Mouse (Mus musculus): ENCODE measurements around the gene Apbb2. TPM values are rescaled to one million over a fixed set of nuclear protein-coding genes. Genes with fewer than 3 reads are reported as not detected.

The Apbb2 gene
- 37.9 and 38.5 TPM in 2 replicates for polyA plus RNA-seq (2014; fragmentation: Nextera tagmentation; extraction: Ambion mirVana)

DNA sequence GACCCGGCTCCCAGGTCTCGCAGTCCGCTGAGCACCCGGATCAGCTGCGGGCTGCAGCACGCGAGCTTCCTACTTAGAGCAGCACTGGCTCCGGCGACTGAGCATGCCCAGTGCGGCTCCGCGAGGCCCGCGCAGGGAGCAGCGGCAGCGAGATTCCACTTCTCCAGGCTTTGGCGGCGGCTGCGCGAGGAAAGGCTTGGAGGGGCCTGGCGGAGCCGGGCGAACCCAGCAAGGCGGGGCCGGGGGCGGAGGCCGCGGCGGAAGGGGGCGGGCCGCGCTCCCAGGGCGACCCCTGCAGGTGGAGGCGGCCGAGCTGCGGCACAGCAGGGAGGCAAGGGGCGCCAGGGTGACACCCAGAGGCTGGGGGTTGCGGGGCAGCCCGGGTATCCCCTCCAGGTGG is at the start of gene Apbb2:
TSS of gene Apbb2 (minus strand) at position 188 of the 400 bp plus-strand sequence.
- peak within 1 kb of the TSS; percentile 76 for H3K4me3 ChIP-seq (ENCODE audit: low read depth, low read length)
- under 1% methylated on average over 36 of the region's 39 CpGs for WGBS
- H3K4me1 ChIP-seq (ENCODE audit: control insufficient read depth, insufficient read depth, low read length) = peaks cover 23% of the 10 kb centered on the region
- H3K4me2 ChIP-seq (ENCODE audit: low read depth, severe bottlenecking) = peak within 1 kb of the TSS; percentile 74
- H3K9me3 ChIP-seq (ENCODE audit: control insufficient read depth, low read length) = no peaks in the 10 kb centered on the region
- H3K36me3 ChIP-seq (ENCODE audit: control insufficient read depth, insufficient read depth, low read length) = no peaks in the 10 kb centered on the region
- H3K27ac ChIP-seq (replicated peaks; ENCODE audit: low read depth, low read length) = peak within 1 kb of the TSS; percentile 97
- DNase-seq (ENCODE audit: low spot score) (peak; percentile 96), ATAC-seq (ENCODE audit: insufficient number of reproducible peaks, low FRiP score, low TSS enrichment, low read depth) (peak; percentile 95)
- peak within 1 kb of the TSS; percentile 92 for H3K9ac ChIP-seq (ENCODE audit: low read length)
- H3K27me3 ChIP-seq (ENCODE audit: control insufficient read depth, insufficient read depth, low read length) = no peaks in the 10 kb centered on the region

DNA sequence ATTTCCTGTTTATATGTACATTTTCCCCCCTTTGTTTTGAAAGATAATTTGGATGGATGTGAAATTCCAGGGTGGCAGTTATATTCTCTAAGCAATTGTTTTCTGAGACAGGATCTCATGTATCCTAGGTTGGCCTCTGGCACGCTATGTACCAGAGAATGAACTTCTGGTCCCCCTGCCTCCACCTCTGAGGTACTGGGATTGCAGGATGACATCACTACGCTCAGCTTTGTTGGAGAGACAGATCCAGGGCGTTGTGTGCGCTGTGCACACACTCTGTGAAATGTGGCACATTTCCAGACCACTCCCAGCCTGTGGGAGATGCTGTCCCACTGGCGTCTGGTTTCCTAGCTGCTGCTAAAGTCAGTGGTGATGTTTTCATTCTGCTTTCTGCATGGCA is 35.6 kb upstream of the Apbb2 start:
- Histone ChIP-seq H3K9me3 (ENCODE audit: control insufficient read depth, low read length) (no peaks in the 10 kb centered on the region), H3K4me3 (ENCODE audit: low read depth, low read length) (no peak overlapping the region), H3K36me3 (ENCODE audit: control insufficient read depth, insufficient read depth, low read length) (no peaks in the 10 kb centered on the region), H3K4me2 (ENCODE audit: low read depth, severe bottlenecking) (no peak overlapping the region), H3K27ac (replicated peaks; ENCODE audit: low read depth, low read length) (no peak overlapping the region), H3K4me1 (ENCODE audit: control insufficient read depth, insufficient read depth, low read length) (0 out of 2 replicates have a peak, but pooled peaks cover 4% of the 10 kb centered on the region), H3K27me3 (ENCODE audit: control insufficient read depth, insufficient read depth, low read length) (no peaks in the 10 kb centered on the region), H3K9ac (ENCODE audit: low read length) (no peak overlapping the region)
- ATAC-seq (ENCODE audit: insufficient number of reproducible peaks, low FRiP score, low TSS enrichment, low read depth) (no peak), DNase-seq (ENCODE audit: low spot score) (no peak)
- 79% methylated on average over 5 of the region's 5 CpGs for WGBS

DNA sequence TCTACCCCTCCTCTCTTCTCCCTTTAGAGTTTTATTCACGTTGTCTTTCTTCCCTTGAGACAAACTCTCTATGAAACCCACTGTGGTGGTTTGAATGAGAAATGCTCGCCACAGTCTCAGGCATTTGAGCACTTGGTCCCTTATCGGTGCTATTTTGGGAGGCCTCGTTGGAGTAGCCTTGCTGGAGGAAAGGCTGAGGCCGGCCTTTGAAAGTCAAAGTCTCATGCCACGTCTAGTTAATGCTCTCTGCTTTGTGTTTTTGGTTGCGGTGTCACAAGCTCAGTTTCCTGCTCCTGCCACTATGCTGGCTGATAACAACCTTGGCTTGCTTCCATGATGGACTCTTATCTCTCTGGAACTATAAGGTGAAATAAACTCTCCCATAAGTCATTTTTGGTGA is 28.9 kb upstream of the Apbb2 start:
- Histone ChIP-seq H3K27me3 (ENCODE audit: control insufficient read depth, insufficient read depth, low read length) (no peaks in the 10 kb centered on the region), H3K4me3 (ENCODE audit: low read depth, low read length) (no peak overlapping the region), H3K9ac (ENCODE audit: low read length) (no peak overlapping the region), H3K27ac (replicated peaks; ENCODE audit: low read depth, low read length) (no peak overlapping the region), H3K9me3 (ENCODE audit: control insufficient read depth, low read length) (no peaks in the 10 kb centered on the region), H3K4me2 (ENCODE audit: low read depth, severe bottlenecking) (no peak overlapping the region), H3K4me1 (ENCODE audit: control insufficient read depth, insufficient read depth, low read length) (0 out of 2 replicates have a peak, but pooled peaks cover 4% of the 10 kb centered on the region), H3K36me3 (ENCODE audit: control insufficient read depth, insufficient read depth, low read length) (no peaks in the 10 kb centered on the region)
- no peak for DNase-seq (ENCODE audit: low spot score)
- 80% methylated on average over 7 of the region's 7 CpGs for WGBS
- ATAC-seq (ENCODE audit: insufficient number of reproducible peaks, low FRiP score, low TSS enrichment, low read depth) = no peak

DNA sequence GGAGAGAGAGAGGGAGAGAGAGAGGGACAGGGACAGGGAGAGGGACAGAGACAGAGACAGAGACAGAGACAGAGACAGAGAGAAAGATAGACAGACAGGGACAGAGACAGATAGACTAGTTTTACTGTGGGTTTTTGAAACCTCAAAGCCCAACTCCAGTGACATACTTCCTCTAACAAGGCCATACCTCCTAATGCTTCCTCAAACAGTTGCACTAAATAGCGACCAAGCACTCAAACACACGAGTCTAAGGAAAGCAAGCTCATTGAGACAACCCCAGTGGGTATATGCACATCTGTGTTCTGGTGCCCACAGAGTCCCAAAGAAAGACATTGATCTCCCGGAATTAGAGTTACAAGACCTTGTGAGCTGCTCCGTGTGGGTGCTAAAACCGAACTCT is 24.7 kb upstream of the Apbb2 start:
- Histone ChIP-seq H3K27me3 (ENCODE audit: control insufficient read depth, insufficient read depth, low read length) (no peaks in the 10 kb centered on the region), H3K4me3 (ENCODE audit: low read depth, low read length) (no peak overlapping the region), H3K4me2 (ENCODE audit: low read depth, severe bottlenecking) (no peak overlapping the region), H3K4me1 (ENCODE audit: control insufficient read depth, insufficient read depth, low read length) (no peaks in the 10 kb centered on the region), H3K9ac (ENCODE audit: low read length) (no peak overlapping the region), H3K36me3 (ENCODE audit: control insufficient read depth, insufficient read depth, low read length) (no peaks in the 10 kb centered on the region), H3K9me3 (ENCODE audit: control insufficient read depth, low read length) (no peaks in the 10 kb centered on the region), H3K27ac (replicated peaks; ENCODE audit: low read depth, low read length) (no peak overlapping the region)
- no peak for DNase-seq (ENCODE audit: low spot score)
- ATAC-seq (ENCODE audit: insufficient number of reproducible peaks, low FRiP score, low TSS enrichment, low read depth) = no peak
- WGBS = 83% methylated on average over 5 of the region's 5 CpGs

DNA sequence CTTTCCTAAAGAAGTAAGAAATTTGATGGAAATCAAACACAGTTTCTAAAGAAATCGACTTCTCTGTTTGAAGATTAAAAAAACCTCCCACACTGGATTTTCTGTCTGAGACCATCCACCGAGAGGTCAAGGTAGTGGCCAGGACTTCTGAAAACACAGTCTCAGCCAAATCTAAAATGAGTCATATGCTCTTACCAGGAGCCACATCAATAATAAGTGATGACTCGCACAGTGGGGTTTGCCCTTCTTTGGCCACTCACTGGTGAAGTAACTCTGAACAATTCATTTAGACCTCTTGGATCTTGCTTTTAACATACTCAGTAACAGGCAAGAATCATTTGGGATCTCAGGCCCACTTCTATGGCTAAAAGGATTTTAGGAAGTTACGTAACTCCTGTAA is 23.6 kb upstream of the Apbb2 start:
- DNase-seq (ENCODE audit: low spot score) = no peak
- no peaks in the 10 kb centered on the region for H3K36me3 ChIP-seq (ENCODE audit: control insufficient read depth, insufficient read depth, low read length)
- no peak overlapping the region for H3K27ac ChIP-seq (replicated peaks; ENCODE audit: low read depth, low read length)
- H3K4me3 ChIP-seq (ENCODE audit: low read depth, low read length) = no peak overlapping the region
- no peak for ATAC-seq (ENCODE audit: insufficient number of reproducible peaks, low FRiP score, low TSS enrichment, low read depth)
- no peaks in the 10 kb centered on the region for H3K4me1 ChIP-seq (ENCODE audit: control insufficient read depth, insufficient read depth, low read length)
- no peak overlapping the region for H3K4me2 ChIP-seq (ENCODE audit: low read depth, severe bottlenecking)
- no peak overlapping the region for H3K9ac ChIP-seq (ENCODE audit: low read length)
- 92% methylated on average over 4 of the region's 4 CpGs for WGBS
- H3K27me3 ChIP-seq (ENCODE audit: control insufficient read depth, insufficient read depth, low read length) = no peaks in the 10 kb centered on the region
- H3K9me3 ChIP-seq (ENCODE audit: control insufficient read depth, low read length) = no peaks in the 10 kb centered on the region

DNA sequence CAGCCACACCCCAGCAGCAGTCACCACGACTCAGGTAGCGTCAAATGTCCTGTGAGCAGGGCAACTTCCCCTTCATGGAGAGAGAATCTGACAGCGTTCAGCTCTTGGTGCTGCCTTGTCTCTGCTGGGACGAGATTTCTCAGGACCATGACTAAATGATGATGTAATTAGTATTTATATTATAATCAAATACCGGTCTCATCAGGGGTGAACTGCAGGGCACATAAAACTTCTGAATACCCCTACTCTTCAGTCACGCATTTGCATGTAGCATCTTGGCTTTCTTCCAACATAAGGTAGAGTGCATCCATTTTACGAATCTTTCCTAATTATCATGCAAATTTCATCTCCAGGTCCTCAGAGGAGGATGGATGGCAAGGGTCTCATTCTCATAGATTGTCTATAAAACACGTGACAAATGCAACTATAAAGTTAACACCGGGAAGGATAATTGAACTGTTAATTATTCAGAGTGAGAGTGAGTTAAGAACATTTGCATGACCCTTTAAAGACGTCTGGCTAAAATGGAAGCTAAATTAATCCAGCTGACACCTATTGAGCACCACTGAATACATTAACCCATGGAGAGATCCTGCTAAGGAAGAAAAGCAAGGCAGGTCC is 17.0 kb upstream of the Apbb2 start:
- Histone ChIP-seq H3K4me2 (ENCODE audit: low read depth, severe bottlenecking) (no peak overlapping the region), H3K4me1 (ENCODE audit: control insufficient read depth, insufficient read depth, low read length) (no peaks in the 10 kb centered on the region), H3K4me3 (ENCODE audit: low read depth, low read length) (no peak overlapping the region), H3K36me3 (ENCODE audit: control insufficient read depth, insufficient read depth, low read length) (no peaks in the 10 kb centered on the region), H3K27me3 (ENCODE audit: control insufficient read depth, insufficient read depth, low read length) (no peaks in the 10 kb centered on the region), H3K9me3 (ENCODE audit: control insufficient read depth, low read length) (no peaks in the 10 kb centered on the region), H3K9ac (ENCODE audit: low read length) (no peak overlapping the region), H3K27ac (replicated peaks; ENCODE audit: low read depth, low read length) (no peak overlapping the region)
- 75% methylated on average over 10 of the region's 10 CpGs for WGBS
- no peak for DNase-seq (ENCODE audit: low spot score)
- no peak for ATAC-seq (ENCODE audit: insufficient number of reproducible peaks, low FRiP score, low TSS enrichment, low read depth)

DNA sequence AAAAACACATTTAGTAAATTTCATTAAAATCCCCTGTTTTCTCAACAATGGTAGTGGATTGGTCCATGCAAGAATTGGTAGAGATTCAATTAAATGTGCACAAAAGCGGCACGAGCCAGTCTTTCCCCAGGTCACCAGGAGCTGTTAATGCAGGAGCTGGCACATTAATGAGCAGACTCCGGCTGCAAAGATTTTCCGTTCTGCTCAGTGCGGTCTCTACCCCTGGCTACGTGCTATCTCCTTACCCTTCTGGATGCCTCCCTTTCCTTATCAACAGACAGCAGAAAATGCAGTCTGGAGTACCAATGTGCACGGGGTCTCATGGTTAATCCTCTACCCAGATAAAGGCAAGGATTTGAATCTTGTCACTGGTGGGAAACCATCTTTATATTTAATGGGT is 9.2 kb upstream of the Apbb2 start:
- Histone ChIP-seq H3K27ac (replicated peaks; ENCODE audit: low read depth, low read length) (no peak overlapping the region), H3K4me2 (ENCODE audit: low read depth, severe bottlenecking) (no peak overlapping the region), H3K9me3 (ENCODE audit: control insufficient read depth, low read length) (no peaks in the 10 kb centered on the region), H3K4me1 (ENCODE audit: control insufficient read depth, insufficient read depth, low read length) (no peaks in the 10 kb centered on the region), H3K36me3 (ENCODE audit: control insufficient read depth, insufficient read depth, low read length) (no peaks in the 10 kb centered on the region), H3K4me3 (ENCODE audit: low read depth, low read length) (no peak overlapping the region), H3K27me3 (ENCODE audit: control insufficient read depth, insufficient read depth, low read length) (no peaks in the 10 kb centered on the region), H3K9ac (ENCODE audit: low read length) (no peak overlapping the region)
- DNase-seq (ENCODE audit: low spot score) (no peak), ATAC-seq (ENCODE audit: insufficient number of reproducible peaks, low FRiP score, low TSS enrichment, low read depth) (no peak)
- WGBS = 77% methylated on average over 7 of the region's 7 CpGs

DNA sequence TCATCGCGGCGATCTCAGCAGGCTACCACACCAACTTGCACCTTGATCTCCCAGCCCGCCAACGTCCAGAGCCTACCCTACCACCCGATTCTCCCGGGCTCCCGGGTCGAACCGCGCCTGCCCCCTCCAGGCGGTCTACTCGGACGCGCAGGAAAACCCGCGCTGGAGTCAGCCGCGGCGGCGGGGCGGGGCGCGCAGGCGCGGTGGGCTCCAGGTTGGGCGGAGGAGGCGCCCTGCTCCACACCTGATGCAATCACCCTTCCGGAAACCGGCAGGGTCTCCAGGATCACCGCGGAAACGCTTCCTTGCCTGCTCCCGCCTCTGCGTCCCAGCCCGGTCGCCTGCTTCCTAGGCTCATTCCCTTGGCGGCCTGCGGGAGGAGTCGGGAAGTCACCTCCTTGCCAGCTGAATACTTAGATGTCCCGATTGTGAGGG is 1.6 kb upstream of the Apbb2 start:
- Histone ChIP-seq H3K36me3 (ENCODE audit: control insufficient read depth, insufficient read depth, low read length) (no peaks in the 10 kb centered on the region), H3K27ac (replicated peaks; ENCODE audit: low read depth, low read length) (peak overlapping the region; percentile 30; the same call in 1 of the 2 replicates), H3K9me3 (ENCODE audit: control insufficient read depth, low read length) (no peaks in the 10 kb centered on the region), H3K9ac (ENCODE audit: low read length) (peak overlapping the region; percentile 28), H3K4me2 (ENCODE audit: low read depth, severe bottlenecking) (peak overlapping the region; percentile 39), H3K27me3 (ENCODE audit: control insufficient read depth, insufficient read depth, low read length) (no peaks in the 10 kb centered on the region), H3K4me3 (ENCODE audit: low read depth, low read length) (peak overlapping the region; percentile 43), H3K4me1 (ENCODE audit: control insufficient read depth, insufficient read depth, low read length) (peaks cover 9% of the 10 kb centered on the region)
- peak; percentile 63; the same call in 1 of the 2 replicates for ATAC-seq (ENCODE audit: insufficient number of reproducible peaks, low FRiP score, low TSS enrichment, low read depth)
- peak; percentile 89 for DNase-seq (ENCODE audit: low spot score)
- WGBS = under 1% methylated on average over 41 of the region's 41 CpGs

DNA sequence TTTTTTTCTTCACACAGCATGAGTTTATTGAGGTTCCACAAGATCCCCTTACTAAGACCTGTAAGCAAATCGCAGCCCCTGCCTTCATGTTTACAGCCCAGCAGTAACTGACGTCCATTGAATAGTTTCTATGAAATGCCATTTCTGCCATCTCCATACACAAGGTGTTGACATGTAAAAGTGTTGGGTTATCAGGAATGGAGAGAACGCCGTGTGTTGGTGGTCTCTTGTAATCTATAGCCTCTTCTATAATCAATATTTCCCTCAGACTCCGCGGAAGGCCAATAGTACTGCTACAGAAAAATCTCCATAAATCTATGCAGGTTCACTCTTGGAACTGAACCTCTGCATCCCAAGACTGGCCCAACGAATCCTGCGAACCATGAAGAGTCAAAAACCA is 1.1 kb upstream of the Apbb2 start:
- WGBS = 42% methylated on average over 8 of the region's 8 CpGs
- Histone ChIP-seq H3K4me3 (ENCODE audit: low read depth, low read length) (peak overlapping the region; percentile 43), H3K27ac (replicated peaks; ENCODE audit: low read depth, low read length) (0 out of 2 replicates have a peak overlapping the region, but pooled peaks have one; percentile 30), H3K4me2 (ENCODE audit: low read depth, severe bottlenecking) (peak overlapping the region; percentile 39), H3K27me3 (ENCODE audit: control insufficient read depth, insufficient read depth, low read length) (no peaks in the 10 kb centered on the region), H3K9me3 (ENCODE audit: control insufficient read depth, low read length) (no peaks in the 10 kb centered on the region), H3K4me1 (ENCODE audit: control insufficient read depth, insufficient read depth, low read length) (peaks cover 12% of the 10 kb centered on the region), H3K36me3 (ENCODE audit: control insufficient read depth, insufficient read depth, low read length) (no peaks in the 10 kb centered on the region), H3K9ac (ENCODE audit: low read length) (peak overlapping the region; percentile 28)
- DNase-seq (ENCODE audit: low spot score) (no peak), ATAC-seq (ENCODE audit: insufficient number of reproducible peaks, low FRiP score, low TSS enrichment, low read depth) (no peak)
